Mouse (Mus musculus): Measurements from ENCODE around the gene Mpdz.

DNA sequence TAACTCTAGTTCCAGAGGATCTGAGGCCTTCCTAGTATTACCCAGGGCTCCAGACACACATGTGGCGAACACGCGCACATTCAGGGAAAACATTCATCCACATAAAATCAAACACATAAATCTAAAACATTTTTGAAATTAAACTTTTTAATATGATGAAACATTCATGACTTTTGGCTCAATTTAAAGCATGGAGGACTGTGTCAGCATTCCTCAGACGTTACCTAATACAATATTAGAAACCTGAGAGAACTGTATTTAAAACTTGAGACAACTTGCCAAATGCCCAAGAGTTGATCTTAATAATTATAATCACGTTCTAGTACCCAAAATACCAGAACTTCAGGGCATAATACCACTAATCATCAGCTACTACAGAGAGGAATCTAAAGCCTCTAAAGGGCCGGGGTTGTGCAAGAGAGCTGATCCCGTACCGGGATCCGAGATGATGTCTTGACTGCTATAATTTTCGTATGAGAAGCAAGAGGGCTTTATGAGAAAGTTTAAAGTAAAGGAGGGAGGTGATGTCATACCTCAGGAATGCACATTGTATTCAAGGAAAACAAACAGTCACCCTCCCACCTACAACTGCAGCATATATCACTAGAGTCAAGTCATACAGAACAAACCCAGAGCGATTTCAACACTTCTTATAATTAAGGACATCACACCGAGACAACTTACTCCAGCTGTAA is 133.0 kb downstream of the Mpdz start:
- TF ChIP-seq POLR2A (IDR thresholded peaks at IDR 0.05; ENCODE audit: low read depth, low read length) (no peak), CTCF (IDR thresholded peaks at IDR 0.05; ENCODE audit: extremely low read depth, insufficient read depth, insufficient read length, insufficient replicate concordance) (no peak)

Data from spleen, adult 2 months (tissue).